Mouse (Mus musculus) bone marrow, adult 2 months (tissue): ENCODE data around the gene Bco1.

Source experiments
- CTCF ChIP-seq: fragments of 200-500 bp; IDR thresholded peaks from 2 replicates; pipeline ENCODE4 v1.5.1; 2011; ENCODE audit warnings: low read length, control low read depth; ENCODE audit not compliant: control insufficient read depth, insufficient read depth
- POLR2A ChIP-seq: fragments of 200-500 bp; IDR thresholded peaks from 2 replicates; pipeline ENCODE4 v1.6.1; 2011; ENCODE audit warnings: low read depth, mild to moderate bottlenecking, control low read depth, low read length, borderline replicate concordance; ENCODE audit not compliant: control insufficient read depth

GRCm38 (mm10) chr8:117078367-117078926, 17.2 kb upstream of the Bco1 start:
- TF ChIP-seq CTCF: no peak
- TF ChIP-seq POLR2A: no peak
